Mouse (Mus musculus) embryonic facial prominence, embryonic 15.5 days (tissue): Measurements from ENCODE around the gene Gabarap. TPM values are rescaled to one million over a fixed set of nuclear protein-coding genes. Genes with fewer than 3 reads are reported as not detected.
"Not testable (repeated sequence)": the region's sequence is repeated elsewhere in the genome, so short reads cannot be mapped to it uniquely, and the experiment has no call there.

Experiments
- ATAC-seq: fragments of 200-750 bp; cut with Nextera tagmentation; 2 replicates; pipeline ENCODE4 v1.8.0; 2017; ENCODE audit warnings: low read depth, moderate TSS enrichment; ENCODE audit not compliant: insufficient number of reproducible peaks, low FRiP score, low TSS enrichment
- H3K27ac ChIP-seq: fragments of 300-500 bp; sonication (generic); replicated peaks from 2 replicates; pipeline ENCODE4 v1.5.1; 2015; ENCODE audit warnings: mild to moderate bottlenecking, inconsistent platforms
- H3K27me3 ChIP-seq: fragments of 300-500 bp; sonication (generic); 2 replicates; pipeline ENCODE4 v1.6.1; 2015; ENCODE audit warnings: inconsistent platforms
- H3K36me3 ChIP-seq: fragments of 300-500 bp; sonication (generic); 2 replicates; pipeline ENCODE4 v1.6.1; 2015; ENCODE audit warnings: mild to moderate bottlenecking, inconsistent platforms
- H3K4me1 ChIP-seq: fragments of 300-500 bp; sonication (generic); 2 replicates; pipeline ENCODE4 v1.6.1; 2015; ENCODE audit warnings: inconsistent platforms
- H3K4me2 ChIP-seq: fragments of 300-500 bp; sonication (generic); replicated peaks from 2 replicates; pipeline ENCODE4 v1.6.1; 2015; ENCODE audit warnings: mild to moderate bottlenecking, inconsistent platforms
- H3K4me3 ChIP-seq: fragments of 300-500 bp; sonication (generic); replicated peaks from 2 replicates; pipeline ENCODE4 v1.5.1; 2015; ENCODE audit warnings: mild to moderate bottlenecking, inconsistent platforms
- H3K9ac ChIP-seq: fragments of 300-500 bp; sonication (generic); 2 replicates; pipeline ENCODE4 v1.6.1; 2015; ENCODE audit warnings: inconsistent platforms
- H3K9me3 ChIP-seq: fragments of 300-500 bp; sonication (generic); replicated peaks from 2 replicates; pipeline ENCODE4 v1.6.1; 2016; ENCODE audit warnings: inconsistent platforms
- WGBS: fragments of 180-500 bp; shearing (Covaris S2); methylation state at CpG from one replicate; pipeline ENCODE4 v1.1.7; 2015; 5-methylcytosine and 5-hydroxymethylcytosine counted together
- polyA plus RNA-seq: library from polyadenylated mRNA; unstranded; fragments of >200 nt; fragmentation: Nextera tagmentation; extraction: Ambion mirVana; gene quantifications from 2 replicates; pipeline ENCODE4 v1.2.1, GENCODE M21; 2015

Gabarap gene
- polyA plus RNA-seq, 1 experiment from 2014 or later, result 559 TPM

DNA sequence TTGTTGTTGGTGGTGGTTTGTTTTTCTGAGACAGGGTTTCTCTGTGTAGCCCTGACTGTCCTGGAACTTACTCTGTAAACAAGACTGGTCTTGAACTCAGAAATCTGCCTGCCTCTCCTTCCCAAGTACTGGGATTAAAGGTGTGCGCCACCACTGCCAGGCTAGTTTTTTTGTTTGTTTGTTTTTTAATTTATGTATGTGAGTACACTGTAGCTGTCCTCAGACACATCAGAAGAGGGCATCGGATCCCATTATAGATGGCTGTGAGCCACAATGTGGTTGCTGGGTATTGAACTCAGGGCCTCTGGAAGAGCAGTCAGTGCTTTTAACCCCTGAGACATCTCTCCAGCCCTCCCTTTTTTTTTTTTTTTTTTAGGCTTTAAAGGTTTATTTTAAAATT, 25.2 kb downstream of the Gabarap start:
- 74% methylated on average over 2 of the region's 2 CpGs for WGBS
- Histone ChIP-seq H3K36me3 (peaks cover 29% of the 10 kb centered on the region), H3K4me1 (peaks cover 59% of the 10 kb centered on the region)
- not testable (repeated sequence) for H3K27ac ChIP-seq, H3K27me3 ChIP-seq, H3K4me2 ChIP-seq, H3K9me3 ChIP-seq, ATAC-seq, H3K9ac ChIP-seq, H3K4me3 ChIP-seq

DNA sequence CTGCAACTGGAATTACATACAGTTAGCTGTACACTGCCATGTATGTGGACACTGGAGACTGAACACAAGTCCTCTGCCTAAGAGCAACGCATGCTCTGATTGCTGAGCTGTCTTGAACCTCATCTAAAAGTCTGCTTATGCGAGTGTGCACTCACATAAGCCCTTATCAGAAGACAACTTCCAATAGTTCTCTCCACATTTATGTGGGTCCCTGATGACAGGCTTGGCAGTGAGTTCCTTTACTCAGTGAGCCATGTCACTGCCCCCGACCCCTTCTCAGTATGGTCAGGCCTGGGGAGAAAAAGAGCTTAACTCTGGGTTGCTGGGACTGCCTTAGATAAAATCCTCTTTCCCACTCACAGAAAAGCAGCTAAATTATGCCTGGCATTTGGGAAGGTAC, 25.7 kb downstream of the Gabarap start, which contains the start of gene Dlg4:
Dlg4 (plus strand) TSS at position 274 of the 400 bp plus-strand sequence.
- Histone ChIP-seq H3K9ac (peak within 1 kb of the TSS; percentile 33; the same call in 1 of the 2 replicates), H3K4me3 (peak within 1 kb of the TSS; percentile 54), H3K4me2 (peak within 1 kb of the TSS; percentile 91), H3K36me3 (peaks cover 24% of the 10 kb centered on the region), H3K27ac (peak within 1 kb of the TSS; percentile 92), H3K4me1 (peaks cover 63% of the 10 kb centered on the region), H3K27me3 (no peaks in the 10 kb centered on the region), H3K9me3 (no peaks in the 10 kb centered on the region)
- 70% methylated on average over 3 of the region's 3 CpGs for WGBS
- ATAC-seq, result no peak

DNA sequence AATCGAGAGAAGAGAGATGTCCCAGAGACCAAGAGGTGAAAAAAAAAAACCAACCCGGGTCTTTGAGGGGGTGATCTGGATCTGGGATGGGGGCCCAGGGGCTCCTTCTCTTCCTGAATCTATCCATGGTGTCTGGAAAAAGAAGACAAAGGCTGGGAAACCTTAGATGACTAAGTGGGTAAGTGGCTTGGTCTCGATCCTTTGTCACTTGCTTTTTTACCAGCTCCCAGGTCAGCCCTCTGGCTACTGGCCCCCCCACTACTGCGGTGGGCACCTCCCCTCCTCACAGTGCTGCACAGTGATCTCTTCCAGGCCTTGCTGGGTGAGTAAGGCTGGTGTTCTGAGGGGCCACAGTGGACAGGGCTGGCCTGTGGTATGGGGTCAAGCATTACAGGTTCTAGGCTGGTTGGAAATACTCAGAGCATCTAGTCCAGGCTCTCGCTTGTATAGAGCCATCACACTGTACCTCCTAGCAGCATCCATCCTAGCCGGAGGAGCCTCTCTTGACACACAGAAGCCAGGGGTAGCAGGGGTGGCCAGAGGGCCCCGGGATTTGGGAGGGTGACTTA, 26.3 kb downstream of the Gabarap start:
- peak overlapping the region; percentile 92; the same call in 1 of the 2 replicates for H3K27ac ChIP-seq
- WGBS, result 29% methylated on average over 7 of the region's 7 CpGs
- no peak for ATAC-seq
- H3K9me3 ChIP-seq, result no peaks in the 10 kb centered on the region
- peak overlapping the region; percentile 54; the same call in 1 of the 2 replicates for H3K4me3 ChIP-seq
- no peaks in the 10 kb centered on the region for H3K27me3 ChIP-seq
- H3K36me3 ChIP-seq, result peaks cover 18% of the 10 kb centered on the region
- peaks cover 68% of the 10 kb centered on the region for H3K4me1 ChIP-seq
- H3K9ac ChIP-seq, result no peak overlapping the region
- peak overlapping the region; percentile 91 for H3K4me2 ChIP-seq

DNA sequence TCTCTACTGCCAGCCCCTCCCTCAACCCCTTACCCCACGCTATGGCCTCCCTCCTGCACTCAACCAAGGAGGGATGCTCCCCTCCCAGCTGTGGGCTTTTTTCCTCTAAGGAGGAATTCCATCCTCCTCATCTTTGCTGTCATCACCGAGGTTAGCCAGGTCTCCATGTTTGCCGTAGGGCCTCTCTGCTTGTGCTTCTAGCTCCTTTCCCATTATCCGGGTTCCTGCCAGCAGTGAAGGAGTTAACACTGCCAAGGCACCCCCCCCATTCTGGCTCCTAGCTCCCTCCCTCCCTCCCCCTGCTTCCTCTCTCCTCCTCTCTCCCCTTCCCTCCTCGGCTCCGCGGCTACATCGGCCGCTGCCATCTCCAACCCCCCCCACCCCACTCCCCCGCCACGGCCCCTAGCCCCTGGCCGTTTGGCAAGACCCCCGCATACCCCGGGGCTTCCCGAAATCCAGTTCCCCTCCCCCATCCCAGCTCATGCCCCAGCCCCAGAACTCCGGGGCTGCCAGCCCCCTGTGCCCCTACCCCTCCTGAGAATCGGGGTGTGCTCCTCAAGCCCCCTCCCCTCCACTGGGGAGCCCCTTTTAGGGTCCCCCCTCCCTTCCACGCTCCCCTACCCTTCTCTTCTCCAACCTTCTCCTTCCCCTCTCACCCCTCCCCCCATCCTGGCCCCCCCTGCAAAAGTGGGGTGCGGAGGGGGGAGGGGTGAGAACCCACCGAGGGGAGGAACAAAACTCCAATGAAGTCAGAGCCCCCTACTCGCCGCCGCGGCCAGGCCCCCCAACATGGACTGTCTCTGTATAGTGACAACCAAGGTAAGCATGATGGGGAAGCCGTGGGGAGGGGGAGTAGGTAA, 27.4 kb downstream of the Gabarap start:
- peak overlapping the region; percentile 92 for H3K27ac ChIP-seq
- peak overlapping the region; percentile 91 for H3K4me2 ChIP-seq
- H3K9ac ChIP-seq, result peak overlapping the region; percentile 63
- no peaks in the 10 kb centered on the region for H3K27me3 ChIP-seq
- ATAC-seq, result no peak
- no peaks in the 10 kb centered on the region for H3K9me3 ChIP-seq
- peaks cover 71% of the 10 kb centered on the region for H3K4me1 ChIP-seq
- 1% methylated on average over 25 of the region's 25 CpGs for WGBS
- peaks cover 7% of the 10 kb centered on the region for H3K36me3 ChIP-seq
- peak overlapping the region; percentile 54 for H3K4me3 ChIP-seq

DNA sequence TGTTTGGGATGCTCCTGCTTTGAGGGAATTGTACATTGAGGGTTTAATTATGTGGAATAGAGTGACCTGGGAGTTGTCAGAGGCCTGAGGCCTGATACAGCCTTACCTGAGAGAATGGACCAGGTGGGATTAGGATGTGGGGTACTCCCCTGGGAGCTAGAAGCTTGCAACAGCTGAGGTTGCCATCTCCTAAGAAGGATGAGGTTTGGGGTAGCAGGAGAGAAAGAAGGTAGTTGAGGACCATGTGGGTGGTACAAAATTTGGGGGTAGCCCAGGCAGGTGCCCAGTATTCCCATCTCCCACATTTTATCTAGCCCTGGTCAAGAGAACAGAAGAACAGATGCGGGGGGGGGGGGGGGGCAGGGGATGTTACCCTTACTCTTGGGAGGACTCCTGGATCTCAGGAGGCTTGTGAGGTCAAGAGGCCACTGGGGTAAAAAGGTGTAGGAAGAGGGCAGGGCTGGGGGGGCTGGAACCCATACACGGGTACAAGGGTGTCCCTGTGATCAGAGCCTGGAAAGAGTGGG, 28.6 kb downstream of the Gabarap start:
- Histone ChIP-seq H3K9me3 (no peaks in the 10 kb centered on the region), H3K4me2 (peak overlapping the region; percentile 91), H3K27me3 (no peaks in the 10 kb centered on the region), H3K9ac (0 out of 2 replicates have a peak overlapping the region, but pooled peaks have one; percentile 63), H3K27ac (peak overlapping the region; percentile 92), H3K36me3 (no peaks in the 10 kb centered on the region), H3K4me1 (peaks cover 73% of the 10 kb centered on the region), H3K4me3 (peak overlapping the region; percentile 54)
- WGBS, result 0% methylated on average over 2 of the region's 2 CpGs
- ATAC-seq, result no peak

DNA sequence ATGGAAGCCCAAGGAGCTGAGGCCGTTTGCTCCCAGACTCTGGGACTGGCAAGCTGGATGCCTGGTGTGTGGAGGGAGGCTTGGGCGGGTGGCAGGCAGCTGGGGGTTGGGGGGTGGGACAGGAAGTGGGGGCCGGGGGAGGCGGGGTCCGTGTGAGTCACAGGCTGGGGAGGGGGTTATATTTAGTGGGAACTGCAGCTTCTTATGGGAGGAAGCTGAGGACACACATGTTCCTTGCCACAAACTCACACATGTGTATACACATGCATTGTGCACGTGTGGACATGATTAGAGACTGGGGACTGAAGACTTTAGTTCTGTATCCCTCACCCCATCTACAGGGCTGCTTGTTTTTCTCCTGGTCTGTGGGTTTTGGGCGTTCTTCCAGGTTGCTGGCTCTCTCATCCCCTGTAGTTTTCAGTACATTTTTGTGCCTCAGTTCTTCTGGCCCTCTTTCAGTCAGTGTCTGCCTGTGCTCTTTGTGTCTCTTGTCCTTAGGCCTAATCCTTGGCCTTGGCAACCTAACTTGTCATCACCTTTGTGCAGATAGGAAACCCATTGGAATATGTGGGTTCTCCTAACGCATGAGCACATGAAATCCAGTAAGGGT, 29.2 kb downstream of the Gabarap start:
- Histone ChIP-seq H3K27ac (peak overlapping the region; percentile 92), H3K36me3 (no peaks in the 10 kb centered on the region), H3K9me3 (no peaks in the 10 kb centered on the region), H3K9ac (no peak overlapping the region), H3K4me2 (peak overlapping the region; percentile 91), H3K4me1 (peaks cover 73% of the 10 kb centered on the region), H3K4me3 (peak overlapping the region; percentile 54), H3K27me3 (no peaks in the 10 kb centered on the region)
- WGBS, result 11% methylated on average over 8 of the region's 8 CpGs
- ATAC-seq, result no peak

DNA sequence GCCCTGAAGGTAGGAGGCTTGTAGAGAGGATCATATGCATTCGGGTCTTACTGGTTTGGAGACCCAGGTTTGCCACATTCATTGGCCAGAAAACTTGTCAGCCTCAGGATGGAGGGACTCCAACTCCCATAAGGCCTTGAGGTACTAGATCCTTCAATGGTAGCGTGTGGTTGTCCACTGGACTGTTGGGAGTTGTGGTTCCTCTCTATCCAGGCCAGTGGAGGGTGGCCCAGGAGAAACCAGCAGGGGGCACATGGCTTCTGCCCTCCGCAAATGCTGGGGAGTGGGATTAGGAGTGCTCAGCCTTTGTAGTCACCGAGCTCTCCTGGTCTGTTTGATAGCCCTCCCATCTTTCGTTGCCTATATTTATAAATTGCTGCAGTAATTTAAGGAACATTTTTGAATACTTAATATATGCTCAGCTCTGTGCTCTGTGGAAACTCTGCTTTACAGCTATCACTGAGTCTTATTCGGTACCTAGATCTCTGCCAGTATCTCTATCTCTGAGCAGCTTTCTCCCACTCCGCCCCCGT, 29.9 kb downstream of the Gabarap start:
- peaks cover 73% of the 10 kb centered on the region for H3K4me1 ChIP-seq
- no peaks in the 10 kb centered on the region for H3K9me3 ChIP-seq
- peak overlapping the region; percentile 54 for H3K4me3 ChIP-seq
- peak; percentile 76 for ATAC-seq
- H3K9ac ChIP-seq, result no peak overlapping the region
- WGBS, result under 1% methylated on average over 8 of the region's 8 CpGs
- no peaks in the 10 kb centered on the region for H3K27me3 ChIP-seq
- H3K36me3 ChIP-seq, result no peaks in the 10 kb centered on the region
- peak overlapping the region; percentile 91 for H3K4me2 ChIP-seq
- peak overlapping the region; percentile 92 for H3K27ac ChIP-seq

DNA sequence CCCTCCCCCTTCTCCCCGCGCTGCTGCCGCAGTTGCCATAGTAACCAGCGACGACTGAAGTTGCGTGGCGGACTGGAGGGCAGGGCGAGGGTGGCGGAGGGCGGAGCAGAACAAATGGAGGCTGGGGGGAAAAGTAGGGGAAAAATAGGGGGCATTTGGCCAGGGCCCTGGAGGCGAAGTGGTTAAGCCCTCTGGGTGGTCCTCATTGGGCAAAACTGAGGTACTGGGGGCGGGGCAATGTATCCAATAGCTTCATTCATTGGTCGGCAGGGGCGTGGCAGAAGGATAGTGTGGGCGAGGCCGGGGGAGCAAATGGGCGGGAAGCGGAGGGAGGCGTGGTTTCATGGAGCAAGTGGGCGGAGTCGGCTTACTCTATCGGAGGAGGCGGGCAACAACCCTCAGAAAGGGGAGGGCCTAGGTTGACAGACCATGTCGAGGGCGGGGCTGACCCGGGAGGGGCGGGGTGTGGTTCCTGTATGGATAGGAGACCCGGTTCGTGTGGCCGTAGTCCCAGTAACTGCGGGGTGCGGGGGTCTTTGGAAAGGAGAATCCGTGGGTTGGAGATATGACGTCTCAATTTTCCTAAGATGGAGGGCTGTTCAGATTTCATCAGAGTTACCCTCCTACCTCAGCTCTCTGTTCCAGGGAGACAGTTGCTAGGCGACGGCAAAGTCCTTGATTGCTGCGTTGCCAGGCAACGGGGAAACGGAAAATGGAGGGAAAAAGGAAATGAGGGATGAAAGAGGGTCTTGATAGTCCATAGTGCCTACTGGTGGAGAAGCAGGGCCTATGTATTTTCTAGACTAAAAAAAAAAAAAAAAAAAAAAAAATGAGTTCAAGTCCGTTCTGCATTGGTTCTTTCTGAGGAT, 30.6 kb downstream of the Gabarap start:
- Histone ChIP-seq H3K4me1 (peaks cover 80% of the 10 kb centered on the region), H3K9me3 (no peaks in the 10 kb centered on the region), H3K36me3 (no peaks in the 10 kb centered on the region), H3K4me3 (peak overlapping the region; percentile 54), H3K27ac (peak overlapping the region; percentile 92), H3K9ac (no peak overlapping the region), H3K27me3 (no peaks in the 10 kb centered on the region), H3K4me2 (peak overlapping the region; percentile 91)
- ATAC-seq, result peak; percentile 84
- WGBS, result 1% methylated on average over 40 of the region's 40 CpGs

DNA sequence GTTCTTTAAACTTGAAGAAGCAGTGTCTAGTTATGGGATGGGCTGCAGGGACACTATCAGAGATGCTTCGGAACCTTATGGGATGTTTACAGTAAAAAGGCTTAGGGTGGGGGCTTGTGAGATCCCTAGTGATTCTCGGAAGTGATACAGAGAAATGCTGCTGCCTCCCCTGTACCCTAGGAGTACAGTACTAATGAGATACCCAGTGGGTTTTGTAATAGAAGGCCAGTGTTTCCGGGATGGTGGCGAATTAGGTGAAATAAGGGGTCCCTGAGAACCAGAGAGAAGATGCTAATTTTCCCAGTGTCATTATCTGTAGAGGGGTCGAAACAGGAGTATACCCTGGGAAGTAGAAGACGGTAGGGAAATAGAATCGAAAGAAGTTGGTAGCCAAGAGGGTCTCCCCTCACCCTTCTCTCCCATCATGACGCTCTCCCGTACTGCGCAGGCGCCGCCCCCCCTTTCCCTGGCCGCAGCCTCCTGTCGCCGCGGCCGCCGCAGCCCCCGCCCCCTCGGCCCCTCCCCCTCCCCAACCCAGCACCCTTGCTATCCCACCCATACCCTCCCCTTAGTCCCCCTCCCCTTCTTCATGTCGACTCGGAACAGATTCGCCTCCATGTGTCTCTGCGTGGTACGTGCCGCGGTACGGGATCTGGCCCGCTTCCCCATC, 32.7 kb downstream of the Gabarap start:
- Histone ChIP-seq H3K36me3 (no peaks in the 10 kb centered on the region), H3K4me1 (peaks cover 88% of the 10 kb centered on the region), H3K4me2 (peak overlapping the region; percentile 56), H3K4me3 (peak overlapping the region; percentile 37), H3K9ac (0 out of 2 replicates have a peak overlapping the region, but pooled peaks have one; percentile 12), H3K27ac (no peak overlapping the region; the same call in 1 of the 2 replicates), H3K27me3 (no peaks in the 10 kb centered on the region), H3K9me3 (no peaks in the 10 kb centered on the region)
- WGBS, result 4% methylated on average over 29 of the region's 29 CpGs
- no peak for ATAC-seq

DNA sequence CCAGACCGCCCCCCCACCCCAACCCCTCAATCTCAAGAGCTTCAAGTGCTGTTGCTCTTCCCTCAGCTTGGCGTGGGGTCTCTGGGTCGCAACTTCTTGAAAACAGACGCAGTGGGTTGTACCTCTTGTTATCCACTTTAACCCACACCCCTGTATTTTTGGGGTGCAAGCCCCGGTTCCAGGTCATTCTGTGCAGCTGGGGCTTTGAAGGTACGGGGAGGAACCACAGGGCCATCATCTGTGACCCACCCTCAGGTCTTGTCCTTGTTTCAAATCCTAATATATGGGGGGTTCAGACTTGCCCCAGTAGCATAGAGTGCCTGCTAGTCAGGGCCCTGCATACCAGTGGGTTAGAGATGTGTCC, 33.2 kb downstream of the Gabarap start:
- WGBS, result 11% methylated on average over 6 of the region's 6 CpGs
- Histone ChIP-seq H3K4me2 (peak overlapping the region; percentile 56), H3K27ac (no peak overlapping the region; the same call in 1 of the 2 replicates), H3K27me3 (no peaks in the 10 kb centered on the region), H3K9me3 (no peaks in the 10 kb centered on the region), H3K36me3 (no peaks in the 10 kb centered on the region), H3K4me1 (peaks cover 88% of the 10 kb centered on the region), H3K9ac (no peak overlapping the region), H3K4me3 (peak overlapping the region; percentile 37)
- ATAC-seq, result no peak
